Mouse (Mus musculus) cerebellum, adult 2 months (tissue): ENCODE measurements around the gene Naa50. TPM values are rescaled to one million over a fixed set of nuclear protein-coding genes. Genes with fewer than 3 reads are reported as not detected.

Experiments
- DNase-seq, 2 experiments: peaks; one replicate each; pipeline ENCODE4 v3.0.0; 2021
- H3K27ac ChIP-seq: fragments of 200-500 bp; 2 replicates; pipeline ENCODE4 v1.5.1; 2012; ENCODE audit warnings: low read length, control low read depth, inconsistent platforms; ENCODE audit not compliant: insufficient read depth
- H3K27me3 ChIP-seq: fragments of 200-500 bp; 2 replicates; pipeline ENCODE4 v1.6.1; 2012; ENCODE audit warnings: inconsistent platforms, mild to moderate bottlenecking, low read length, moderate library complexity; ENCODE audit not compliant: control insufficient read depth, insufficient read depth
- H3K4me1 ChIP-seq: fragments of 200-500 bp; 2 replicates; pipeline ENCODE4 v1.6.1; 2011; ENCODE audit warnings: low read length; ENCODE audit not compliant: control insufficient read depth, insufficient read depth
- H3K4me3 ChIP-seq: fragments of 200-500 bp; replicated peaks from 2 replicates; pipeline ENCODE3; 2011; ENCODE audit warnings: mild to moderate bottlenecking, low read depth, low read length, control low read depth; ENCODE audit not compliant: insufficient read depth
- CTCF ChIP-seq: fragments of 200-500 bp; IDR thresholded peaks from 2 replicates; pipeline ENCODE4 v1.5.1; 2011; ENCODE audit warnings: low read depth, mild to moderate bottlenecking, control low read depth, low read length, moderate library complexity, borderline replicate concordance; ENCODE audit not compliant: insufficient read depth
- POLR2A ChIP-seq: fragments of 200-500 bp; IDR thresholded peaks from 2 replicates; pipeline ENCODE4 v1.6.1; 2011; ENCODE audit warnings: low read length, control low read depth, borderline replicate concordance; ENCODE audit not compliant: insufficient read depth
- WGBS: fragments of 180-500 bp; shearing (Covaris S2); methylation state at CpG from one replicate; pipeline ENCODE4 v1.1.7; 2018; 5-methylcytosine and 5-hydroxymethylcytosine counted together
- polyA plus RNA-seq: library from polyadenylated mRNA; depleted of rRNA; stranded (reverse); fragments of >200 nt; gene quantifications from 2 replicates; pipeline ENCODE4 v1.2.3, GENCODE M21; 2012; rRNA removed

Gene Naa50
- polyA plus RNA-seq, 1 experiment, result 30.0 TPM

DNA sequence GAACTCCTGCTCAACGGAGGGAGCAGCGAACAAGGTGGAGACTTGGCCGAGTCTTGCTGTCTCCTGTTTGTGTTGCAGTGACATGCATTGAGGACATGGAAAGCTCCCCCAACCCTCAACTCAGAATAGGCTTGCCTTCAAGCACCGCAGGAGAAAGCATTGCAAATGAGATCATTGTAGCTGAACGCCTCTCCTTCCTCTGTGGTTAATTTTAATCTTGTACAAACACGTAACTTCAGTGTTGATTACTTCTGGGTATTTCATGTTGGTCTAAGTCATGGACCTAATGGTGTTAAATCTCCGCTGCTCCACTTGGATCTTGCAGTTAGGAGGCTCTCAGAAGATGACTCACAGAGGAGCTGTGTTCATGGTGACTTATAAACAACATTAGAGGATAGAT is 73.1 kb downstream of the Naa50 start:
- TF ChIP-seq POLR2A, result no peak
- TF ChIP-seq CTCF, result no peak
- H3K4me1 ChIP-seq, result peaks cover 13% of the 10 kb centered on the region
- no peak overlapping the region for H3K27ac ChIP-seq
- no peak overlapping the region for H3K4me3 ChIP-seq
- 97% methylated on average over 7 of the region's 7 CpGs for WGBS
- DNase-seq, result no peak
- H3K27me3 ChIP-seq, result no peaks in the 10 kb centered on the region

Other genes with a start within 250 kb of the Naa50 start
- gene Qtrt2, start 213.0 kb upstream of the Naa50 start, polyA plus RNA-seq, result 29.6 and 32.4 TPM in 2 replicates
- 1.9 and 2.1 TPM in 2 replicates for gene Zdhhc23, start 160.0 kb upstream of the Naa50 start, polyA plus RNA-seq
- gene Gramd1c, start 76.5 kb upstream of the Naa50 start, polyA plus RNA-seq, result 1.4 and 1.8 TPM in 2 replicates
- gene Atp6v1a, start 125 bp upstream of the Naa50 start, polyA plus RNA-seq, result 230 and 250 TPM in 2 replicates
- gene Usf3, start 33.4 kb downstream of the Naa50 start, polyA plus RNA-seq, result 14.2 and 15.3 TPM in 2 replicates
- gene Sidt1, start 193.4 kb downstream of the Naa50 start, polyA plus RNA-seq, result 32.9 and 37.6 TPM in 2 replicates
- 14.9 and 19.8 TPM in 2 replicates for gene Spice1, start 207.3 kb downstream of the Naa50 start, polyA plus RNA-seq